Mouse (Mus musculus) mouse embryonic stem cell (cell line): Measurements from ENCODE around the gene Il17d.

Experiments used
- in situ Hi-C, 2 experiments: fragments of 300-500 bp; cut with MboI; formaldehyde crosslinking; loops; 1 replicate in 1 of 2; 3 replicates in 1 of 2; pipeline ENCODE4 v1.14.3; 2019 to 2020; ENCODE audit warnings: low sequenced_read_pairs in 2 of 2, low pct_unique_long_range_greater_than_20kb in 1 of 2, mixed read lengths in 1 of 2; ENCODE audit not compliant: unreplicated experiment in 1 of 2

Gene Il17d

GRCm38 (mm10) chr14:57524671-57525387 is at the start of gene Il17d:
Il17d (plus strand) TSS chr14:57524777.
- in situ Hi-C loops = no loop called here

DNA sequence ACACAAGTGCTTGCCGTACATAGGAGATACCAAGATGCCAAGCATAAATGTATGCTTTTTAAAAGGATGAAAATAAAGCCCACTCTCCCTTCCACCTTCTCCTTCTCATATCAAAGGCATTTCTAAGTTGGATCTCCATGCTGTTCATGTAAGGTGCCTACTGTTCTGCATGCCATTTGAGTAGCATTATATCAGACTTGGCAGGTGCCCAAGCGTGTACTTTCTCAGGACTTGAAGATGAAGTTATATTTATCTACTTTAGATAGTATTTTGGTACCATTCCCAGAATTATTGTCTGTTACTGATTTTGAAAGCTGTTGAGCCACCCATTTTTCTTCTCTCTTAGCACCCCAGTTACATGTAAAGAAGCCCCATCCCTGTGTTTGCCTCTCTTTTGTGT is 49.5 kb upstream of the Il17d start:
- in situ Hi-C loops = no loop called here

DNA sequence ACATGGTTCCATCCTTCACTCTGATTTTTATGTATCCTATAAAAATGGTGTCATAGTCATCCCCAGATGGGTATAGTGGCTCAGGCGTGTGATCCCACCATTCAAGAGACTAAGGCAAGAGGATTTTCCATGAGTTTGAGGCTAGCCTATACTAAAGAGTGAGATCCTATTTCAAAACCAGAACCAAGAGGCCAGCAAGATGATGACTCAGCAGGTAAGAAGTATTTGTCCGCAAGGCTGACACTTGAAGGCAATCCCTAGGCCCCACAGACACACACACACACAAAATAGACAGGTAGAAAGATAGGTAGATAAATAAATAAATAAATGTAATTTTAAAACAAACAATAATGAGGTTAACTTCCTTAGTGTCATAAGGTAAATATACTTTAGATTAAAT is 42.3 kb upstream of the Il17d start:
- in situ Hi-C loops = no loop called here

GRCm38 (mm10) chr14:57484183-57484582 is 40.4 kb upstream of the Il17d start:
- in situ Hi-C loops = no loop called here

- in situ Hi-C loops = no loop called here
Measured at GRCm38 (mm10) chr14:57489696-57490095, 34.9 kb upstream of the Il17d start.

DNA sequence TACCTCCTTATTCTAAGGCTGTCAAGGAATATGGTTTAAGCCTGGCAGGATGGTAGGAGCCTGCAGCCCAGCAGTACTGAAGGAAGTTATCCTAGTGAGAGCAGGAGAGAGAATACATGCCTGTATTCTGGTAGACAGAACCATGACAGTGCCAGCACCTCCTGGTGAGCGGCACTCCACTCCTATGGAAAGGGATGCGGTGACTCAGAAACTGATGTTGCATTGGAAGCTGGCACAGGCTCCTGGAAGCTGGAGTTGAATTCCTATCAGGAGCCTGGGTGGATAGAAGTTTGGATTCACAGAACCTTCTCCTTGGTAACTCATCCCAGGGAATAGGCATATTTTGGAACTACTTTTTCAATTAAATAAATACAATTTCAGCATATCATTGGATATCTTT is 30.7 kb upstream of the Il17d start:
- in situ Hi-C loops = no loop called here

DNA sequence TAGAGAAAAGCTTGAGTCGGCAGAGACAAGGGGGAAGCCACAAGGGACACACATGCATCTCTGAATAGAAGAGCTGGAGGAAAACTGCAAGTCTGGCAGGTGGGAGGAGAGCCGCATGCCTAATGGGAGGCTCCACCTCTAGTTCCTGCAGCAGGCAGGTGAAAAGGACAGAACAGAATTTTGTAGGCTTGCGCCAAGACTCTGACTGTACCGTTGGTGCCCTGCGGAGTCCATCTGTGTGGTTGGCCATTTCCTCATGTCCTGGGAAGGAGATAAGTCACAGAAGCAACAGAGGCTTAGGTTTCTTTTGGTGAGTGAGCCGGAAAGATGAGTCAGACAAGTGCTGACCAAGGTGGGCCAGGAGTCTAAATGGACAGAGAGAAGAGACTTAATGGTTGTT is 20.8 kb upstream of the Il17d start:
- in situ Hi-C loops = no loop called here

DNA sequence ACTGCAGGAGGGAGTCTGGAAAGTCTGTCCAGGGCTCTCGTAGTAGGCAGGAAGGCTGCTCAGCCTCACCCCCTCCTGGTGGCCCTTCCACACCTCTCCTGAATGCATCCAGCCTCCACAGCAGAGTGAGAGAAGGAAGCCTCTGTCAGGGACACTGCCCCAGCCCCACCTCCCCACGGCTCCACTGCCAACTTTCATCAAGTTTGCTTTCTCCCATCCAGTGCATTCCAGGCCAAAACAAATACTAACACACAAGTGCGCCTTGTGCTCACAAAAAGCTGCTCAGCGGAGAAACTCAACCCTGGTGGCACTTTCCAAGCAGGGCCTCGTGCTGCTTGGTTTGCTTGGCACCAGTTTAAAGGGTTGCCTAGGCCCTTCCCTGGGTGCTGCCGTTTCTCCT is 15.0 kb upstream of the Il17d start:
- in situ Hi-C loops = no loop called here

- in situ Hi-C loops = no loop called here
Measured at GRCm38 (mm10) chr14:57515156-57515762, 9.3 kb upstream of the Il17d start.

- in situ Hi-C loops = no loop called here
Measured at GRCm38 (mm10) chr14:57517001-57517400, 7.6 kb upstream of the Il17d start.

GRCm38 (mm10) chr14:57523762-57524161 is 815 bp upstream of the Il17d start:
- in situ Hi-C loops = no loop called here

- in situ Hi-C loops = no loop called here
Measured at GRCm38 (mm10) chr14:57525388-57526049, 942 bp downstream of the Il17d start.

DNA sequence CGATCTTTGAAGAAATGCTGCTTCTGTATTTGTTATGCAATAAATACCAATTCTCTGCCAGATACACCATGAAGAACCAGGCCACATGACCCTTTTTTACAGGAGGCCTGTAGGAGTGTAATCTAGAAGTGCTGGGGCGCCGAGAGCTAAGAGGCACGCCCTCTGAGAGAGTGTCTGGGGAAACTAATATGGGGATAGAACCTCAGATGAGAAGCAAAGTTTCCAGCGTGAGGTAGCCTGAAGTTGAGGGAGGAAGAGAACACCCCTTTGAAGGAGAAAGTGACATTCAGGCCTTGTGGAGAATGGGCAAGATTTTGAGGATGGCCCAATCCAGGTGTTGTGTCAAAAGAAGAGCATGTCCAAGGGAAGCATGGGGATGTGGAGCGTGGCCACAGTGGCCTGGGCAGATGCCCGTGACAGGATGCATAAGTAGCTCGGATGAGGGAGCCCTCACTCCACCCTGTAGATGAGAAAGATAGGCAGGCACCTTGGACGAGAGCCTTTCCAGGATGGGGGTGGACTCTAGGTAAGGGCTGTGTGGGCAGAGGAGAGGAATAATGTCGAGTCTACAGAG is 1.6 kb downstream of the Il17d start:
- in situ Hi-C loops = no loop called here

DNA sequence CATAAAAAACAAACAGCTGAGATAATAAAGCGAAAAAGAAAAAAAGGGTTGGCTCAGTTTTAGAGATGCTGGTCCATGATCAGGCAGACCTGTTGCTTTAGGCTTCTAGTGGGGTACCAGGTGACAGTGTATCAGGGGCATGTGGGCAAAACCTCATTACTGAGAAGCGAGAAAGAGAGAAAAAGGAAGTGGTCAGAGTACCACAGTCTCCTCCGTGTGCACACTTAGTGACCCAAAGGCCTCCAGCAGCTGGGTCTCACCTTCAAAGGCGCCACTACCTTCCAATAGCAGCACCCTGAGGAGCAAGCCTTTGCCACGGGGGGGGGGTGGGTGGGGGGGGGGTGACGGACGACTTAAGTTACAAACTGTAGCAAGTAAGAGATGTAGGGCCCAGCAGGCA is 2.5 kb downstream of the Il17d start:
- in situ Hi-C loops = no loop called here

DNA sequence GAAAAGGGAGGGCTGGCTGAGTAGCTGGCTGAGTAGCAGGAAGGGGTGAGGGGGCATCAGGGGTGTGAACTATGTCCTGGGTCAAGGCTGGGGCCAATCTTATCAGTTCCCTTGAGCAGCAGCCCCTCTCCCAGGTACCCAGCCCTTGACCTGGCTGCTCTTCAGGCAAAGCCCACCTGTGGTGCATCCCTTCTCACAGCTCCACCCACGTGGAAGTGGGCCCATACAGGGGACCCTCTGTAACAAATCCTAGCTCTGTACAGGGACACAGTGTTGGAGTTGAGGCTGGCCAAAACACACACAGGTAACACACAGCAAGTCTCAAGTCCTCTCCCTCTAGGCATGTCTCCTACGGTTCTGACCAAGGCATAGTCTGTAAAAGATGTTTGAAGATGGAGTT is 3.0 kb downstream of the Il17d start:
- in situ Hi-C loops = no loop called here

DNA sequence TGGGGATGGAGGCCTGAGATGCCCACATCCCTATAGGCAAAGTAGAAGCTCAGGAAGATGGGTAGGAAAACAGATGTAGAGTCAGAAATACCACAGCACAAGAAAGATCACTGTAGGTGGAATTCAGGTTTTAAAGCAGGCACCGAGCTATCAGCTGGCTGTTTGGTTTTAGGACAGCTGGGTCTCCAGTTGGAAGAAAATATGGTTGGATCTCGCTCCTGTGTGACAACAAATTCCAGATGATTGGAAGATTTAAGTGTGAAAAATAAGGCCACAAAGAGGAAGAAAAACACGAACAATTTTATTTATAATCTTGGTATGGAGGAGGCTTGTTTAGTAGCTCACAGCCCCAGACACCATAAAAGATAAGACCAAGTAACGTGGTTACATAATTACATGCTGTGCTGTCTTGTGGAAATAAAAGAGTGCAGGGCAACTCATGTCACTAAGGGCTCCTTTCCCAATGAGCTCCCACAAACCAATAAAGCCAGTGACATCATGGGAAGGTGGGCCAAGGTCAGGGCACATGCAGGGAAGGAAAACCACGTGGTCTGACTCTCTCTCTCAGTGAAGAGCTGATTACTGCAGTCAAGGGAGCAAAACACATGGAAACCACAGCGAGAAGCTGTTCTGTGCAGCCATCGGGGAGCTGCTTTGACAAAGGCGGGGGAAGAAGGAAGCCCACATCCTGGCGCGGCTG is 4.7 kb downstream of the Il17d start:
- in situ Hi-C loops = no loop called here

DNA sequence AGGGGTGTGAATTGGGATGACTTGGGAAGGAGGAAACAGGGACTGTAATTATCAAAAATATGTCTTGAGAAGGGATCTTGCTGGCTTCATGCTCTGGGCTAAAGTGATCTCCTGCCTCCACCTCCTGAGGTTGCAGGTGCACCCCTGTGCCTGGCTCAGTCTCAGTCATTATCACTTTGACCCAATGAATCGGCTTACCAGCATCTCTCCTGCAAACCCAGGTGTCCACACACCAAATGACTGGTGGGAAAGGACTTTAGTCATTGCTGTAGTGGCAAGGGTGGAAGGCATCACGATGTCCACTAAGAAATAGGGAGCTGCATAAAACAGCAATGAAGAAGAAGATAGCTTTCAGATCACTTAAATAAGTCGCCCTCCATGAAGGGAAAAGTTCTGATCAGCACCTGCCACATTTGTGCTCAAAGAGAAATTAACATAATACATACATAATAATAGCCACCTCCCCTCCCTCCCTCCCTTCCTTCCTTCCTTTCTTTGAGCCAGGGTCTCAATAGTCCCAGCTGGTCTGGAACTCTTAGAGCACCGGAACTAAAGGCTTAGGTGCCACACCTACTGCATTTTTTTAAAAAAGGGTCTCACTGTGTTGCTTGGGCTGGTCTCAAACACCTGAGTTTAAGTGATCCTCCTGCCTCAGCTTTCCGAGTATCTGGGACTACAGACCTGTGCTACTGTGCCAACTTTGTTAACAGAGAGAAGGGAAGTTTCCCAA is 5.4 kb downstream of the Il17d start:
- in situ Hi-C loops = no loop called here

GRCm38 (mm10) chr14:57532577-57532976 is 8.0 kb downstream of the Il17d start:
- in situ Hi-C loops = no loop called here
